Mouse (Mus musculus) midbrain, postnatal 0 days (tissue): ENCODE measurements around the gene Sh3pxd2a. TPM values are rescaled to one million over a fixed set of nuclear protein-coding genes. Genes with fewer than 3 reads are reported as not detected.
A peak's percentile ranks its signal among the peaks of the same experiment; 100 is the strongest.

Experiments used
- ATAC-seq: fragments of 200-750 bp; cut with Nextera tagmentation; 2 replicates; pipeline ENCODE4 v1.8.0; 2017; ENCODE audit warnings: moderate number of reproducible peaks, mild to moderate bottlenecking, moderate TSS enrichment, moderate library complexity; ENCODE audit not compliant: low FRiP score
- DNase-seq: peaks from one replicate; pipeline ENCODE4 v3.0.0-alpha.2; 2015; ENCODE audit warnings: low spot score
- H3K27ac ChIP-seq: fragments of 300-500 bp; sonication (generic); 2 replicates; pipeline ENCODE4 v1.5.1; 2014; ENCODE audit warnings: low read depth, mild to moderate bottlenecking, low read length, mixed read lengths
- H3K27me3 ChIP-seq: fragments of 300-500 bp; sonication (generic); 2 replicates; pipeline ENCODE4 v1.6.1; 2014; ENCODE audit warnings: low read length, control low read depth, mixed read lengths; ENCODE audit not compliant: insufficient read depth
- H3K36me3 ChIP-seq: fragments of 300-500 bp; sonication (generic); 2 replicates; pipeline ENCODE4 v1.6.1; 2014; ENCODE audit warnings: low read length, control low read depth, mixed read lengths; ENCODE audit not compliant: insufficient read depth
- H3K4me1 ChIP-seq: fragments of 300-500 bp; sonication (generic); 2 replicates; pipeline ENCODE4 v1.6.1; 2014; ENCODE audit warnings: mild to moderate bottlenecking, control low read depth, antibody characterized with exemption, low read length, mixed read lengths; ENCODE audit not compliant: insufficient read depth
- H3K4me2 ChIP-seq: fragments of 300-500 bp; sonication (generic); 2 replicates; pipeline ENCODE4 v1.6.1; 2014; ENCODE audit warnings: low read depth, mild to moderate bottlenecking, low read length, mixed read lengths; ENCODE audit not compliant: poor library complexity, severe bottlenecking
- H3K4me3 ChIP-seq: fragments of 300-500 bp; sonication (generic); 2 replicates; pipeline ENCODE4 v1.5.1; 2014; ENCODE audit warnings: low read depth, mild to moderate bottlenecking, low read length, moderate library complexity
- H3K9ac ChIP-seq: fragments of 300-500 bp; sonication (generic); replicated peaks from 2 replicates; pipeline ENCODE4 v1.6.1; 2014; ENCODE audit warnings: mild to moderate bottlenecking, low read length, moderate library complexity, mixed read lengths; ENCODE audit not compliant: poor library complexity, severe bottlenecking
- H3K9me3 ChIP-seq: fragments of 300-500 bp; sonication (generic); 2 replicates; pipeline ENCODE4 v1.6.1; 2016; ENCODE audit warnings: low read length, control low read depth
- CTCF ChIP-seq: IDR thresholded peaks from 2 replicates; pipeline ENCODE4 v1.5.1; 2016; ENCODE audit warnings: antibody characterized with exemption, mild to moderate bottlenecking
- WGBS: fragments of 180-500 bp; shearing (Covaris S2); extraction: QIAGEN DNeasy Blood & Tissue Kit; methylation state at CpG from one replicate; pipeline ENCODE4 v1.1.7; 2014; 5-methylcytosine and 5-hydroxymethylcytosine counted together
- polyA plus RNA-seq: library from polyadenylated mRNA; unstranded; fragments of >200 nt; fragmentation: Nextera tagmentation; extraction: Ambion mirVana; gene quantifications from 2 replicates; pipeline ENCODE4 v1.2.1, GENCODE M21; 2015
- total RNA-seq: library from RNA; depleted of rRNA; stranded (reverse); fragments of >200 nt; gene quantifications from 2 replicates; pipeline ENCODE4 v1.2.3, GENCODE M21; 2014

Gene Sh3pxd2a
- total and polyA plus RNA-seq, 2 experiments from 2014 or later: 1.5 to 21.0 TPM

DNA sequence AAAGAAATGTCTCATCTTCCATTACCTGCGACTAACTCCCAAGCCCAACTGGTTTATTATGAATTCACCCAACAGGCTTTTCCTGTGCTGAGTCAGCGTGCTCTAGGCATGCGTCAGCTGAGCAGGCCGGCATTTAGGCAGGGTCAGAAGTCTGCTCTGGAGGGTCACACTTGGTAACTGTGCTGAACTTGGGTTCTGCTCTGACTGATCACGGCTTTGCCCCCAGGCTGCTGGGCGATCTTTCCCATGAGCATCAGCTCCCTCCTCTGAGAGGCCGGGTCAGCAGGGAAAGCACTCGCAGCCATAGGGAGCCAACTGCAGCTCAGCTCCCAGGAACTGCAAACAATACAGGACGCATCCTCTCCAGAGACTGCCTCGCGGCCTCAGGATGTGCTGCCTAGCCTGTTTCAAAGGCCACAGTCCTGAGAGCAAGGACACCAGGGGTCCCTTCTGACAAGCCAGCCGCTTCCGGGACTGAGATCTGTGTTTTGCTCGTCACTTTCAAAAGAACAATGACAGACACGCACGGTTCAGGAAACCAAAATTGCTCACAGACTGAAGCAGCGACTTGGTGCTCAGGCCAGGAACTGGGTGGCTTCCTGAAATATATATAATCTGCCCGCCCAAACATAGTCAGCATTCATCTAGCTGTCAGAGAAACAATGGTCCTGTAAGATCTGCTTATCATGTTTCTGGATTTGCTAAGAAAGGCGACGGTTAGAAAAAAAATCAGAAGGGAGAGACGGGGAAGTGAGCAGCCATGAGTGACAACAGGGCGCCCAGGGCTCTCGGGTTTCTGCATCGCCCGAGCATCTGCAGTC lies 46.5 kb upstream of the Sh3pxd2a start:
- H3K36me3 ChIP-seq: peaks cover 6% of the 10 kb centered on the region; the same call in 1 of the 2 replicates
- H3K4me2 ChIP-seq: peak overlapping the region; percentile 15; the same call in 1 of the 2 replicates
- H3K9ac ChIP-seq: 0 out of 2 replicates have a peak overlapping the region, but pooled peaks have one; percentile 46
- H3K27ac ChIP-seq: peak overlapping the region; percentile 47
- no peak for DNase-seq
- WGBS: 15% methylated on average over 25 of the region's 25 CpGs
- no peaks in the 10 kb centered on the region for H3K27me3 ChIP-seq
- H3K4me3 ChIP-seq: no peak overlapping the region
- no peak for ATAC-seq
- no peaks in the 10 kb centered on the region for H3K4me1 ChIP-seq
- no peaks in the 10 kb centered on the region for H3K9me3 ChIP-seq
- no peak for TF ChIP-seq CTCF

DNA sequence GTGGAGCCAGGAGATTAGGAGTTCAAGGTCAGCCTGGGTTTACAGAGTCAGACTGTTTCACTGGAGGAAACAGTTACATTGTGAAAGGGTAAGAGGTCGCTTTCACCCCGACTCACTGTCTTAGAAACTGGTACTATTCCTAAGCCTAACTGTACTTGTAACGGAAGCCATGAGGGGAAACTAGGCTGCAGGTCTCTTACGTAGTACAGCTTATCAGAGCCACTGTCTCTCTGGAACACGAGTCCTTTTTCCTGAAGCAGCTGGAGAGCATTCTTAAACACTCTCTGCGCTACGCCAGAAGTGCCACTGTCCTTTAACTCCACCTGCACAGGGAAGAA lies 45.9 kb upstream of the Sh3pxd2a start:
- no peak for TF ChIP-seq CTCF
- Histone ChIP-seq H3K27me3 (no peaks in the 10 kb centered on the region), H3K4me3 (no peak overlapping the region), H3K9ac (no peak overlapping the region), H3K27ac (0 out of 2 replicates have a peak overlapping the region, but pooled peaks have one; percentile 8), H3K9me3 (no peaks in the 10 kb centered on the region), H3K4me2 (no peak overlapping the region), H3K36me3 (peaks cover 6% of the 10 kb centered on the region; the same call in 1 of the 2 replicates), H3K4me1 (no peaks in the 10 kb centered on the region)
- 70% methylated on average over 7 of the region's 7 CpGs for WGBS
- no peak for ATAC-seq
- no peak for DNase-seq

DNA sequence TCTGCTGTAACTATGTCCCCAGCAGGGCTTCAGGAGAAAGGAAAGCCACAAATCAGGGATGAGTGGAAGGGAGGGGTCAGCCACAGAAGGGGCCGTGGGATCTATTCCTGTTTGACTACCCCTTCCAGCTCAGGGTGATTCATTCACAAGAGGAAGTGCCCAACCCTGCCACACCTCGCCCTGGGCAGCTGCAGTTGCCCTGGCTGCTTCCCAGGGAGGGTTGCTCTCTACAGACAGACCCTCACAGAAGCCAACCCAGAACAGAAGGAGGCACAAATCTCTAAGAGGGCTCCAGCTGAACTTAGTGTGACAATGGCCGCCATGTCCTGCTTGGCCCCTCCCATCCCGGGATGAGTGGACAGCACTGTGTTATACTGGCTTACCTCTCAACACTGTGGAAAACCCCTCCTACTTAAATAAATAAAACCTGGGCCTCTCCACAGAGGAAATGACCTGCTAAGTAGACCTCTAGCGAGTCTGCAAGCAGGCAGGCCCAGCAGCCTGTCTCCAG lies 44.6 kb upstream of the Sh3pxd2a start:
- no peak for TF ChIP-seq CTCF
- Histone ChIP-seq H3K9ac (no peak overlapping the region), H3K4me3 (no peak overlapping the region), H3K36me3 (no peaks in the 10 kb centered on the region), H3K27me3 (no peaks in the 10 kb centered on the region), H3K4me2 (no peak overlapping the region), H3K9me3 (no peaks in the 10 kb centered on the region), H3K4me1 (no peaks in the 10 kb centered on the region), H3K27ac (no peak overlapping the region)
- DNase-seq (no peak), ATAC-seq (no peak)
- WGBS: 87% methylated on average over 5 of the region's 5 CpGs

DNA sequence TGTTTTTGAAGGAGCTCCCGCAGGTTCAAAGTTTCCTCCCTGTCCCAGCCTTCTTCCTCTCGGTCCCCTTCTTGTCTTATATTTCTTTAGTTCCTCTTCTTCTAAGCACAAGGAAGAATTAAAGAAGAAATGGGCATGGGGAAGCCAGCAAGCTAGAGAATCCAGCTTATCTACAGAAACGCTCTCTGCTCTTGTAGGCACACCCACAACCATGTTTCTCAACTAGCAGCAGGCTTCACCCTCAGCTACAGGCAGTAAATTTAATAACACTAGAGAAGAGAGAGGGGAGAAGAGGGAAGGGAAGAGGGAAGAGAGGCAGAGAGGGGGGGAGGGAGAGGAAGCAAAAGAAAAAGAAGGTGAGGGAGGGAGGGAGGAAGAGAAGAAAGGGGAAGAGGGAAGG lies 44.0 kb upstream of the Sh3pxd2a start:
- Histone ChIP-seq H3K4me2 (peak overlapping the region; percentile 7; the same call in 1 of the 2 replicates), H3K4me3 (no peak overlapping the region), H3K4me1 (no peaks in the 10 kb centered on the region), H3K27ac (no peak overlapping the region), H3K27me3 (no peaks in the 10 kb centered on the region), H3K9ac (no peak overlapping the region), H3K9me3 (no peaks in the 10 kb centered on the region), H3K36me3 (no peaks in the 10 kb centered on the region)
- no peak for TF ChIP-seq CTCF
- DNase-seq (no peak), ATAC-seq (no peak)
- WGBS: 78% methylated on average over 3 of the region's 3 CpGs

DNA sequence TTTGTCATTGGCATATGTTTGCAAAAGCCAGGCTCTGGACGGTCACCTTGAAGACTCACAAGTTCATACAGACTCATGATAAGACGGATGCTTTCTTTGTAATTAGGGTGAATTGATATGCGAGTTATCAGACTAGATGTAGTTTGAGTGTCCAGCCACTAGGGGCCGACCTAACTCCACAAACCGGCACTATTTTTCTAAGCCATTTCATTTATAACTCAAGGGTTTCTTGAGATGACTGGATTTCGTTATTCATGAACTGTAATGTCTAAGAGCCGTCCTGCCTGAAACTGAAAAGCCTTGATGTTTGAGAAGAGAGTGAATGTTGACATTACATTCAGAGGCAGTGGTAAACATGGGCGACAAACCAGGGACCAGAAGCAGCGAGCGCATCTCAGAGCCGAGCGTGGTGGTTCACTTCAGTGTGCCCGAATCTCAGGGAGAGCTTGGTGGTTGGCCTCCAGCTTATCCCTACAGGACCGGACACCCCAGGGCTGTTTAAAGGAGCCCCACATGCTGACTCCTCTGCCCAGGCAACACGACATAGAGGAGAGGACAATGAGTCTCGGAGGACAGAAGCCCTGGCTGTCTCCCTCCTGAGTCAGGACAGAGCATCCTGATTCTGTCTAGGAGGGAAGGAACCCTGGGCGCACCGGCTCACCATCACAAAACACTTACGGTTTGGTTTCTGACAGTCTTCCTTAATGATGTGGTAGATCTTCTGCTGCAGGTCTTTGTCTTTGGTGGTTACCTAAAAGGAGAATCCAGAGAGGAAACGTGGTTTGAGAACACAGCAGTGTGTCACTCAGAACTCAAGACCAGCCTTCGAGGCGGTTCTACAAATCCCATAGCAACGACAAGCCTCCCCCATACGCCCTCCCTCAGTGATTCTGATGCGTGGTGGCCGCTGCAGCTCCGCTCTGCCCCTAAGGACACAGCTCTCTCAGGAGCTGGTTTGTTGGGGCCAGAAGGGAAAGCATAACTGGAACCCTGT lies 43.2 kb upstream of the Sh3pxd2a start:
- Histone ChIP-seq H3K9me3 (no peaks in the 10 kb centered on the region), H3K27ac (no peak overlapping the region), H3K4me2 (peak overlapping the region; percentile 21), H3K27me3 (no peaks in the 10 kb centered on the region), H3K9ac (0 out of 2 replicates have a peak overlapping the region, but pooled peaks have one; percentile 20), H3K36me3 (no peaks in the 10 kb centered on the region), H3K4me3 (peak overlapping the region; percentile 13; the same call in 1 of the 2 replicates), H3K4me1 (no peaks in the 10 kb centered on the region)
- peak; percentile 95 for TF ChIP-seq CTCF
- 39% methylated on average over 27 of the region's 27 CpGs for WGBS
- DNase-seq: peak; percentile 80
- ATAC-seq: peak; percentile 48; the same call in 1 of the 2 replicates
